25 mouse cellular contexts compared by ENCODE assay signal in the genomic region with DNA sequence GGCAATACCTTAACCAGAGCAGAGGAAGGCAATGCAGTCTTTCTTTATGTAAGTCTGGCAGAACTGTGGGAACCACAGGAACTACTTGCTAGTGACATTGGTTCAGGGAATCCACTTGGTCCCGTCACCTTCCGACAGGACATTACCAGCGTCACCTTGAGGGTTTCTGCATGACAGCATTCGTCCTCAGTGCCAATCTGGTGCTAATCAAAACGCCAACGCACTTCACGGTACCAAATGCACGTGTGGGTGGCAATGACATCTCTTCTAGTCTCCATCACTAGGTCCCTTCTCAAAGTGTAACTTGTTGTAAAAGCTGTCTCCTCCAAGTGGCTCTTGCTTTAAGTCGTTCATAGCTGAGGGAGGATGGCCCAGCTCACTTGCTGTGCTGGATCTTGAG.
DNase-seq lines count a peak whose midpoint lies in the region; ATAC-seq and TF ChIP-seq lines count a peak whose summit lies in the region.
"Had no signal": no experiment of that assay in that cellular context is flagged by ENCODE, and none has a peak within 500 bp of the region (broad histone marks: within the 10 kb centered on the region; RNA-seq: fewer than 3 reads in every experiment).

No protein-coding gene starts in this region.

- no peak overlapping the region for H3K4me2 ChIP-seq in liver, embryonic 11.5 days
- no peak overlapping the region for H3K4me2 ChIP-seq in liver, postnatal 0 days (ENCODE audit: low read depth, low read length)
- peak overlapping the region; percentile 38; the same call in 1 of the 2 replicates for H3K4me2 ChIP-seq in limb, embryonic 14.5 days (replicated peaks; ENCODE audit: low read depth, low read length, severe bottlenecking)
- H3K4me2 ChIP-seq: intestine, embryonic 15.5 days had no signal

- TF ChIP-seq CTCF in liver, postnatal 0 days (IDR thresholded peaks at IDR 0.05; ENCODE audit: low read depth), result no peak
- no peak for TF ChIP-seq CTCF in embryonic fibroblast, embryonic 13.5 days (IDR thresholded peaks at IDR 0.05; ENCODE audit: borderline replicate concordance, insufficient read depth, low read length)
- no peak for TF ChIP-seq CTCF in thymus, adult 2 months (IDR thresholded peaks at IDR 0.05; ENCODE audit: borderline replicate concordance, control insufficient read depth, extremely low read depth, insufficient read depth, low read length, poor library complexity)

- H3K27me3 ChIP-seq in liver, embryonic 11.5 days (replicated peaks; ENCODE audit: control insufficient read depth, insufficient read depth, low read length), result no peaks in the 10 kb centered on the region
- no peaks in the 10 kb centered on the region for H3K27me3 ChIP-seq in liver, postnatal 0 days (ENCODE audit: insufficient read depth, low read length)
- no peaks in the 10 kb centered on the region for H3K27me3 ChIP-seq in limb, embryonic 14.5 days (ENCODE audit: control insufficient read depth, insufficient read depth, low read length)
- no peaks in the 10 kb centered on the region for H3K27me3 ChIP-seq in thymus, adult 2 months (ENCODE audit: control insufficient read depth, insufficient read depth, low read length)
- H3K27me3 ChIP-seq: CH12.LX; hindbrain, embryonic 13.5 days; intestine, embryonic 15.5 days; kidney, embryonic 15.5 days had no signal

- no peaks in the 10 kb centered on the region; the same call in 1 of the 2 replicates for H3K4me1 ChIP-seq in liver, embryonic 11.5 days (replicated peaks; ENCODE audit: control insufficient read depth, insufficient read depth, low read length)
- no peaks in the 10 kb centered on the region for H3K4me1 ChIP-seq in liver, postnatal 0 days (ENCODE audit: insufficient read depth)
- peaks cover 19% of the 10 kb centered on the region for H3K4me1 ChIP-seq in embryonic fibroblast, embryonic 13.5 days (ENCODE audit: control insufficient read depth, insufficient read depth, low read length)
- H3K4me1 ChIP-seq in limb, embryonic 14.5 days (ENCODE audit: control insufficient read depth, insufficient read depth, low read length), result peaks cover 48% of the 10 kb centered on the region
- no peaks in the 10 kb centered on the region for H3K4me1 ChIP-seq in thymus, adult 2 months (replicated peaks; ENCODE audit: control insufficient read depth, insufficient read depth, low read length)

- no peaks in the 10 kb centered on the region for H3K36me3 ChIP-seq in liver, embryonic 11.5 days (ENCODE audit: control insufficient read depth, insufficient read depth, low read length)
- H3K36me3 ChIP-seq in liver, postnatal 0 days (replicated peaks; ENCODE audit: insufficient read depth, low read length), result no peaks in the 10 kb centered on the region
- peaks cover 2% of the 10 kb centered on the region; the same call in 1 of the 2 replicates for H3K36me3 ChIP-seq in limb, embryonic 14.5 days (ENCODE audit: control insufficient read depth, insufficient read depth, low read length)
- no peaks in the 10 kb centered on the region for H3K36me3 ChIP-seq in thymus, adult 2 months (ENCODE audit: control insufficient read depth, insufficient read depth, low read length)
- H3K36me3 ChIP-seq: forebrain, embryonic 10.5 days; hindbrain, embryonic 13.5 days; intestine, embryonic 15.5 days; kidney, embryonic 15.5 days had no signal

- no peaks in the 10 kb centered on the region for H3K9me3 ChIP-seq in liver, embryonic 11.5 days (ENCODE audit: control insufficient read depth, low read length)
- no peaks in the 10 kb centered on the region for H3K9me3 ChIP-seq in liver, postnatal 0 days (ENCODE audit: low read length)
- H3K9me3 ChIP-seq in limb, embryonic 14.5 days (ENCODE audit: control insufficient read depth, low read length), result no peaks in the 10 kb centered on the region
- H3K9me3 ChIP-seq: forebrain, embryonic 10.5 days; hindbrain, embryonic 13.5 days; intestine, embryonic 15.5 days; kidney, embryonic 15.5 days had no signal

- ATAC-seq in frontal cortex, adult (ENCODE audit: low TSS enrichment), result 0 out of 2 replicates have a peak, but pooled peaks have one; percentile 11
- no peak for ATAC-seq in liver, embryonic 11.5 days (replicated peaks; ENCODE audit: low FRiP score)
- no peak for ATAC-seq in liver, postnatal 0 days
- ATAC-seq in limb, embryonic 14.5 days (ENCODE audit: low FRiP score, low read depth), result no peak
- ATAC-seq: intestine, embryonic 15.5 days had no signal

- DNase-seq in frontal cortex, adult 2 months (ENCODE audit: extremely low spot score in 1 of 2, low spot score in 1 of 2), result no peak
- no peak for DNase-seq in liver, embryonic 11.5 days (ENCODE audit: low spot score)
- DNase-seq in liver, postnatal 0 days, result no peak
- no peak for DNase-seq in limb, embryonic 14.5 days (ENCODE audit: low spot score)
- no peak for DNase-seq in kidney, adult 11 months
- no peak for DNase-seq in thymus, adult 2 months
- DNase-seq: adrenal gland, postnatal 25 days; cerebellum, adult 11 months; cerebellum, postnatal 25 days; forebrain, postnatal 0 days; gastrocnemius, postnatal 10 days; heart, adult 18-20 months; heart, postnatal 14 days; retina, postnatal 1 day; right cerebral cortex, postnatal 4 days; thymus, postnatal 14 days had no signal

- no peak overlapping the region for H3K4me3 ChIP-seq in liver, embryonic 11.5 days (ENCODE audit: low read depth, low read length)
- H3K4me3 ChIP-seq in liver, postnatal 0 days (ENCODE audit: low read depth, low read length), result no peak overlapping the region
- H3K4me3 ChIP-seq in embryonic fibroblast, embryonic 13.5 days (ENCODE audit: insufficient read depth, low read length), result no peak overlapping the region
- no peak overlapping the region for H3K4me3 ChIP-seq in limb, embryonic 14.5 days (replicated peaks; ENCODE audit: low read length)
- no peak overlapping the region for H3K4me3 ChIP-seq in thymus, adult 2 months (ENCODE audit: control insufficient read depth, insufficient read depth, low read length)
- H3K4me3 ChIP-seq: forebrain, embryonic 10.5 days; hindbrain, embryonic 13.5 days; intestine, embryonic 15.5 days; kidney, embryonic 15.5 days had no signal

- H3K9ac ChIP-seq in liver, embryonic 11.5 days (ENCODE audit: low read depth, low read length), result no peak overlapping the region
- no peak overlapping the region for H3K9ac ChIP-seq in liver, postnatal 0 days (replicated peaks)
- no peak overlapping the region for H3K9ac ChIP-seq in limb, embryonic 14.5 days (ENCODE audit: low read depth, low read length, severe bottlenecking)
- H3K9ac ChIP-seq: forebrain, postnatal 0 days; hindbrain, embryonic 13.5 days; intestine, embryonic 15.5 days; kidney, embryonic 15.5 days; liver, embryonic 14.5 days had no signal

- TF ChIP-seq POLR2A in embryonic fibroblast, embryonic 13.5 days (IDR thresholded peaks at IDR 0.05; ENCODE audit: low read depth, low read length), result no peak
- TF ChIP-seq POLR2A in limb, embryonic 14.5 days (IDR thresholded peaks at IDR 0.05; ENCODE audit: borderline replicate concordance, extremely low read depth, insufficient read depth, insufficient read length), result no peak
- TF ChIP-seq POLR2A in thymus, adult 2 months (IDR thresholded peaks at IDR 0.05; ENCODE audit: control insufficient read depth, extremely low read depth, insufficient read depth, low read length, poor library complexity), result no peak

- 84% methylated on average over 9 of the region's 9 CpGs for whole genome bisulfite sequencing in liver, embryonic 11.5 days
- 90% methylated on average over 9 of the region's 9 CpGs for WGBS in liver, postnatal 0 days (ENCODE audit: insufficient replicate concordance)
- WGBS in limb, embryonic 14.5 days, result 71% methylated on average over 9 of the region's 9 CpGs
- WGBS in thymus, adult 2 months, result 94% methylated on average over 9 of the region's 9 CpGs

- TF ChIP-seq EP300 in liver, postnatal 0 days (IDR thresholded peaks at IDR 0.05; ENCODE audit: low read depth), result no peak

- peak overlapping the region; percentile 25; the same call in 1 of the 2 replicates for H3K27ac ChIP-seq in liver, embryonic 11.5 days (ENCODE audit: low read depth, low read length)
- H3K27ac ChIP-seq in liver, postnatal 0 days (ENCODE audit: low read depth), result no peak overlapping the region
- H3K27ac ChIP-seq in embryonic fibroblast, embryonic 13.5 days (ENCODE audit: insufficient read depth, low read length), result peak overlapping the region; percentile 94
- peak overlapping the region; percentile 50; the same call in 1 of the 2 replicates for H3K27ac ChIP-seq in limb, embryonic 14.5 days (replicated peaks; ENCODE audit: low read depth, low read length)
- H3K27ac ChIP-seq in thymus, adult 2 months (ENCODE audit: control insufficient read depth, insufficient read depth, low read length), result no peak overlapping the region
- H3K27ac ChIP-seq: forebrain, embryonic 10.5 days; hindbrain, embryonic 13.5 days; intestine, embryonic 15.5 days; liver, embryonic 14.5 days; macrophage had no signal

Comparison
In these comparisons a context has a peak if more than half of its experiments do, and no peak if none do; other contexts are left out.
1. H3K27ac ChIP-seq: peak in liver, embryonic 11.5 days (single experiment), embryonic fibroblast, embryonic 13.5 days (single experiment) and limb, embryonic 14.5 days (single experiment); none in liver, postnatal 0 days (single experiment) and thymus, adult 2 months (single experiment).